Mouse (Mus musculus): ENCODE measurements around the gene Glt8d2. TPM values are rescaled to one million over a fixed set of nuclear protein-coding genes. Genes with fewer than 3 reads are reported as not detected.

Gene Glt8d2
- polyA plus RNA-seq, 1 experiment from 2014 or later, result 1.2 TPM

DNA sequence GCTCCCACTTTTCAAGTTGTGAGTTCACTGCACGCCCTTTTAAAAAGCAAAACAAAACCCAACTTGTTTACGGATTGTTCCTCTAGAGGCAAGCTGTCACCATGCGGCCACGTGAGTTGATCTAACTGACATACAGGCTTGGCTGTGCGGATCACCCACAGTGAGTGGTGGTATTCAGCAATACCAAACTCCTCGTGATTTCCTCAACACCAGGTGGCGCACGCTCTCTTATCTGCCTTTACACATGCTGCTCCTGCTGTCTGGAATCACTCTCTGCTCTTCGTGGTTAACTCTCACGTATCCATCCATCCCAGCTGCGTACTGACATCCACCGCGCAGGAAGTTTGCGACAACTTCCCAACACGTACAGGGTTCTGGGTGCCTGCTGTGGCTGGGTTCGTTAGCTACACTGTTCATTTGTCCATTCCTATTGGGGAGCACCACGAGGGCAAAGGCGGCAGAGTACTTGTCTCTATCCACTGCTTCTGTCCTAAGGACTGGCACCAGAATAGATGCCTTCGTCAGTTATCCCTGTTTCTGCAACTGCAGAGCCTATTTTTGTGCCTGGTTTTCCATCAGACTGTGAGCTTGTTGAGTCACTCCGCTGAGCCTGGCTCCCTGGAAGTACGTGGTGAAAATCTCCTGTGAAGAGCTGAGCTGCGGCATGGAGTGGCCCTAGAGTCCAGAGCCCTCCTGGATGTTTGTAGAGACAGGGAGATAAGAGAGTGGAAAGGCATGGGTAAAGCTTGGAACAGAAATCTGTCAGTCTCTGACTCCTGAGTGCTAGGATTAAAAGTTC, 23.8 kb downstream of the Glt8d2 start:
- 9% methylated on average over 22 of the region's 22 CpGs for WGBS

DNA sequence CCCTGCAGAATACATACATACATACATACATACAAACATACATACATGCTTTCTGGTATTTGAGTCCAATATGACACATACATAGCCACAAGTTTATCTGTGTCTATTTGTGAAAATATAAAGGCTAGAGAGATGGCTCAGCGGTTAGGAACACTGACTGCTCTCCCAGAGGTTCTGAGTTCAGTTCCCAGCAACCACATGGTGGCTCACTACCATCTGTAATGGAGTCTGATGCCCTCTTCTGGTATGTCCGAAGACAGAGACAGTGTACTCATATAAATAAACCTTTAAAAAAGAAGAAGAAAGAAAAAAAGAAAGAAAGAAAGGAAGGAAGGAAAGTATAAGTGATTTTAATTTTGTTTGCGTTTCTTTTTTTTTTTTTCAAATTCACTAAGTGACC, 24.5 kb downstream of the Glt8d2 start:
- WGBS, result 61% methylated on average over 3 of the region's 3 CpGs
- no peak for DNase-seq (ENCODE audit: low spot score)
- Histone ChIP-seq H3K27me3 (ENCODE audit: insufficient read depth, poor library complexity, severe bottlenecking) (no peaks in the 10 kb centered on the region), H3K9me3 (no peaks in the 10 kb centered on the region), H3K27ac (no peak overlapping the region), H3K4me3 (no peak overlapping the region), H3K36me3 (no peaks in the 10 kb centered on the region), H3K4me1 (peaks cover 5% of the 10 kb centered on the region; the same call in 1 of the 2 replicates)

More for the DNA sequence above, 23.8 kb downstream of the Glt8d2 start:
- DNase-seq (ENCODE audit: low spot score), result peak; percentile 93
- H3K27me3 ChIP-seq (ENCODE audit: insufficient read depth, poor library complexity, severe bottlenecking), result no peaks in the 10 kb centered on the region
- H3K4me1 ChIP-seq, result peaks cover 5% of the 10 kb centered on the region; the same call in 1 of the 2 replicates
- no peaks in the 10 kb centered on the region for H3K9me3 ChIP-seq
- peak overlapping the region; percentile 44 for H3K4me3 ChIP-seq
- H3K27ac ChIP-seq, result peak overlapping the region; percentile 49; the same call in 1 of the 2 replicates
- no peaks in the 10 kb centered on the region for H3K36me3 ChIP-seq

- H3K9me3 ChIP-seq, result no peaks in the 10 kb centered on the region
- no peaks in the 10 kb centered on the region for H3K36me3 ChIP-seq
- no peaks in the 10 kb centered on the region for H3K27me3 ChIP-seq (ENCODE audit: insufficient read depth, poor library complexity, severe bottlenecking)
- H3K4me1 ChIP-seq, result peaks cover 5% of the 10 kb centered on the region; the same call in 1 of the 2 replicates
- WGBS, result 78% methylated on average over 2 of the region's 2 CpGs
- no peak overlapping the region for H3K4me3 ChIP-seq
- no peak for DNase-seq (ENCODE audit: low spot score)
- no peak overlapping the region for H3K27ac ChIP-seq
Measured at GRCm38 (mm10) chr10:82663289-82663688, 27.2 kb downstream of the Glt8d2 start.

DNA sequence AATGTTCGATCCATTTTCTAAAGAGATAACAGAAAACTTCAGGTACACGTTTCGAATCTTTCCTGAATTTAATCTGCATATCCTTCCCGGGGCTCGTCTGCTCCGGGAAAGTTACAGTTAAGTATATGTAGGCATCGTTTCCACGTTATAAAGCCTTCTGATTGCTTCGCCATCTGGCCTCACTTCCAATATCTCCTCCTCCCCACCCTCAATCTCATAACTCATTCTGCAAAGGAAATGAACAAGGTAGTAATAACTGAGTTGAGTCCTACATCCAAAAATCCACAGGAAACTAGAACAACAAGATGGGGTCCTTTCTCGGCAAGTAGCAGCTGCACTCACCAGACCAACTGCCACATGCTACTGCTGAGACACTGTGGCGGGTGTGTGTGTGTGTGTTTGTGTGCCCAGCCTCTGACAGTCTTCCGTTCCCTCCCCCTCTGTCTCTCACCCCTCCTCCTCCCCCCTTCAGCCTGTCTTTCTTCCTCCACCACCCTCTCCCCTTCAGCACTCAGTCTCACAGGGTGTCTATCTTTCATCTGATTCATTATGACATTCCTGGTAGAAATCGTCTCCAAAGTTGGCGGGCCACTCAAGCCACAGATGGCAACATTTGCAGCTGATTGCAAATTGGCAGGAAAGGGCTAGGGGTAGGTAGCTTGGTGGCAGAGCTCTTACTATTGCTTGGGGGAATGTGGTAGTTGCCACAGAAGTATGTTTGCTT, 28.0 kb downstream of the Glt8d2 start:
- H3K4me3 ChIP-seq, result no peak overlapping the region
- 79% methylated on average over 14 of the region's 14 CpGs for WGBS
- no peaks in the 10 kb centered on the region for H3K9me3 ChIP-seq
- no peak for DNase-seq (ENCODE audit: low spot score)
- H3K27me3 ChIP-seq (ENCODE audit: insufficient read depth, poor library complexity, severe bottlenecking), result no peaks in the 10 kb centered on the region
- no peak overlapping the region for H3K27ac ChIP-seq
- peaks cover 10% of the 10 kb centered on the region; the same call in 1 of the 2 replicates for H3K4me1 ChIP-seq
- no peaks in the 10 kb centered on the region for H3K36me3 ChIP-seq

- no peak for DNase-seq (ENCODE audit: low spot score)
- 84% methylated on average over 8 of the region's 8 CpGs for WGBS
- peaks cover 9% of the 10 kb centered on the region; the same call in 1 of the 2 replicates for H3K4me1 ChIP-seq
Measured at GRCm38 (mm10) chr10:82661820-82662219, 28.6 kb downstream of the Glt8d2 start.

GRCm38 (mm10) chr10:82654581-82654980, 35.9 kb downstream of the Glt8d2 start:
- Histone ChIP-seq H3K36me3 (peaks cover 14% of the 10 kb centered on the region), H3K4me1 (peaks cover 5% of the 10 kb centered on the region; the same call in 1 of the 2 replicates), H3K4me3 (no peak overlapping the region), H3K27ac (no peak overlapping the region), H3K9me3 (no peaks in the 10 kb centered on the region), H3K27me3 (ENCODE audit: insufficient read depth, poor library complexity, severe bottlenecking) (no peaks in the 10 kb centered on the region)
- no peak for DNase-seq (ENCODE audit: low spot score)
- 87% methylated on average over 3 of the region's 3 CpGs for WGBS

More at GRCm38 (mm10) chr10:82661820-82662219, 28.6 kb downstream of the Glt8d2 start:
- no peak overlapping the region for H3K27ac ChIP-seq
- no peaks in the 10 kb centered on the region for H3K36me3 ChIP-seq
- no peaks in the 10 kb centered on the region for H3K27me3 ChIP-seq (ENCODE audit: insufficient read depth, poor library complexity, severe bottlenecking)
- no peaks in the 10 kb centered on the region for H3K9me3 ChIP-seq
- H3K4me3 ChIP-seq, result no peak overlapping the region

DNA sequence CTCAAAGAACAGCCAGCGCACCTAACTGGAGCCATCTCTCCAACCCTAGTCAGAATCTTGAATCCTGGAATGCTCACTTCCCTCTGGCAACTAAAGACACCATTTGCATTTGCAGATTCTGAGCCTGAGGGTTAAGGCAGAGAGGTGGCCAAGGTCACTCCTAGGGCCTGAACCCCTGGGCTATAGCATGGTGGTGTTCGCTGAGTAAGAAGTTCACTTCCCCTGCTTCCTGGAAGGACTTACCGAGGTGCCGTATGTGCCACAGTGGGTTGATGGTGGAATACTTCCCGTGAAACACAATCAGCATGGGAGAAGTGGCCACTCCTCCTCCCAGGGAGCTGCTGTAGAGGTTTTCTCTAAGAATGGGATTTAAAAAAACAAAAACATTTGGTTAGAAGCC, 37.8 kb downstream of the Glt8d2 start:
- WGBS, result 67% methylated on average over 5 of the region's 5 CpGs
- Histone ChIP-seq H3K4me3 (no peak overlapping the region), H3K4me1 (0 out of 2 replicates have a peak, but pooled peaks cover 1% of the 10 kb centered on the region), H3K36me3 (peaks cover 22% of the 10 kb centered on the region), H3K9me3 (no peaks in the 10 kb centered on the region), H3K27ac (no peak overlapping the region), H3K27me3 (ENCODE audit: insufficient read depth, poor library complexity, severe bottlenecking) (no peaks in the 10 kb centered on the region)
- no peak for DNase-seq (ENCODE audit: low spot score)

- WGBS, result 87% methylated on average over 5 of the region's 5 CpGs
Measured at GRCm38 (mm10) chr10:82651221-82651620, 39.2 kb downstream of the Glt8d2 start.

GRCm38 (mm10) chr10:82647205-82647811, 43.1 kb downstream of the Glt8d2 start:
- Histone ChIP-seq H3K36me3 (peaks cover 74% of the 10 kb centered on the region), H3K27ac (no peak overlapping the region)

More at GRCm38 (mm10) chr10:82651221-82651620, 39.2 kb downstream of the Glt8d2 start:
- Histone ChIP-seq H3K4me3 (no peak overlapping the region), H3K27ac (no peak overlapping the region), H3K9me3 (no peaks in the 10 kb centered on the region), H3K27me3 (ENCODE audit: insufficient read depth, poor library complexity, severe bottlenecking) (no peaks in the 10 kb centered on the region), H3K36me3 (peaks cover 37% of the 10 kb centered on the region), H3K4me1 (no peaks in the 10 kb centered on the region)
- no peak for DNase-seq (ENCODE audit: low spot score)

GRCm38 (mm10) chr10:82646083-82646482, 44.4 kb downstream of the Glt8d2 start:
- Histone ChIP-seq H3K27ac (no peak overlapping the region), H3K36me3 (peaks cover 81% of the 10 kb centered on the region), H3K4me3 (no peak overlapping the region), H3K4me1 (no peaks in the 10 kb centered on the region), H3K27me3 (ENCODE audit: insufficient read depth, poor library complexity, severe bottlenecking) (no peaks in the 10 kb centered on the region), H3K9me3 (no peaks in the 10 kb centered on the region)
- DNase-seq (ENCODE audit: low spot score), result no peak
- WGBS, result 95% methylated on average over 8 of the region's 8 CpGs

More at GRCm38 (mm10) chr10:82647205-82647811, 43.1 kb downstream of the Glt8d2 start:
- no peak overlapping the region for H3K4me3 ChIP-seq
- no peaks in the 10 kb centered on the region for H3K9me3 ChIP-seq
- H3K27me3 ChIP-seq (ENCODE audit: insufficient read depth, poor library complexity, severe bottlenecking), result no peaks in the 10 kb centered on the region
- no peak for DNase-seq (ENCODE audit: low spot score)
- whole genome bisulfite sequencing, result 86% methylated on average over 17 of the region's 17 CpGs
- H3K4me1 ChIP-seq, result no peaks in the 10 kb centered on the region

DNA sequence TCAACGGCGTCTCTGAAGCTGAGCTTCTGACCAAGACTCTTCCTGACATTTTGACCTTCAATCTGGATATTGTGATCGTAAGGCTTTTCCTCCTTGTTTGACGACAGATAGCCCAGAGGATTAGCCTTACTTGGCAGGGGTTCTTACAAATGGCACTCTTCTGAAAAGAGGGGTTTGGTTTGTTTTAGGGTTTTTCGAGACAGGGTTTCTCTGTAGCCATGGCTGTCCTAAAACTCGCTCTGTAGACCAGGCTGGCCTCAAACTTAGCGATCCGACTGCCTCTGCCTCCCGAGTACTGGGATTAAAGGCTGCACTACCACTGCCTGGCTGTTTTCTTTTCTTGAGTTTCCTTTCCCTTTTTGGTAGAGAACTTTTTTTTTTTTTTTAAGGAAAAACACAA, 49.0 kb downstream of the Glt8d2 start:
- no peak overlapping the region for H3K27ac ChIP-seq
- no peaks in the 10 kb centered on the region for H3K9me3 ChIP-seq
- no peak for DNase-seq (ENCODE audit: low spot score)
- peaks cover 97% of the 10 kb centered on the region for H3K36me3 ChIP-seq
- no peaks in the 10 kb centered on the region for H3K27me3 ChIP-seq (ENCODE audit: insufficient read depth, poor library complexity, severe bottlenecking)
- 90% methylated on average over 9 of the region's 9 CpGs for WGBS
- no peak overlapping the region for H3K4me3 ChIP-seq
- H3K4me1 ChIP-seq, result no peaks in the 10 kb centered on the region

DNA sequence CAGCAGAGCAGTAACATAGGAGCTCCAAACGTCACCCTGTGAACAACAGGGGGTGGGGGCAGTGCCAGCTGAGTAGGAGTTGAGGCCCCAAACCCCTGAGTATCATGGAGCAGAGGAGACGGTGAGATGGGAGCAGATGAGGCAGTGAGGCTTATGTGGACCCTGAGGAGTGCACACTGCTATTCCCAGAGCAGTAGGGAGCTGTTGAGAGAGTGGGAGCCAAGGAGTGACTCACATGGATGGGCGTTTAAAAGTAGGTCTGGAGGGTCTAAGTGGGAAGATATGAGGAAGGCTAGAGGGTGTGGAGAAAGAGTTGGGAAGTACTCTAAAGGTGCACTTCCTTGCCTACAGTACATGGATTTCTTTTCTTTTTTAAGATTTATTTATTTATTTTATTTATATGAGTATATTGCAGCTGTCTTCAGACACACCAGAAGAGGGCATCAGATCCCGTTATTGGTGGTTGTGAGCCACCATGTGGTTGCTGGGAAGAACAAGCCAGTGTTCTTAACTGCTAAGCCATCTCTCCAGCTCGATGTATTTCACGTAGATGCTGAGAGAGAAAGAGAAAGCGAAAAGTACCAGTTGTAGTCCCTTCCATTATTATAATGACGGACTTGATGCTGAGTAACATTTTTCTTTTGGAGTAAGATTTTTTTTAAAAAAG, 51.3 kb downstream of the Glt8d2 start:
- DNase-seq (ENCODE audit: low spot score), result no peak
- 92% methylated on average over 8 of the region's 8 CpGs for WGBS
- Histone ChIP-seq H3K27ac (no peak overlapping the region), H3K36me3 (peaks cover 91% of the 10 kb centered on the region), H3K4me1 (no peaks in the 10 kb centered on the region), H3K4me3 (no peak overlapping the region), H3K27me3 (ENCODE audit: insufficient read depth, poor library complexity, severe bottlenecking) (no peaks in the 10 kb centered on the region), H3K9me3 (no peaks in the 10 kb centered on the region)
